Mouse (Mus musculus) heart, postnatal 0 days (tissue): ENCODE data around the gene Ttc39b.
"Not testable (repeated sequence)": the region's sequence is repeated elsewhere in the genome, so short reads cannot be mapped to it uniquely, and the experiment has no call there.

Experiments used
- CTCF ChIP-seq: IDR thresholded peaks from 2 replicates; pipeline ENCODE4 v1.5.1; 2016; ENCODE audit warnings: antibody characterized with exemption, control low read depth, low read depth
- EP300 ChIP-seq: IDR thresholded peaks from 2 replicates; pipeline ENCODE4 v1.6.1; 2016; ENCODE audit warnings: antibody characterized with exemption, low read depth

DNA sequence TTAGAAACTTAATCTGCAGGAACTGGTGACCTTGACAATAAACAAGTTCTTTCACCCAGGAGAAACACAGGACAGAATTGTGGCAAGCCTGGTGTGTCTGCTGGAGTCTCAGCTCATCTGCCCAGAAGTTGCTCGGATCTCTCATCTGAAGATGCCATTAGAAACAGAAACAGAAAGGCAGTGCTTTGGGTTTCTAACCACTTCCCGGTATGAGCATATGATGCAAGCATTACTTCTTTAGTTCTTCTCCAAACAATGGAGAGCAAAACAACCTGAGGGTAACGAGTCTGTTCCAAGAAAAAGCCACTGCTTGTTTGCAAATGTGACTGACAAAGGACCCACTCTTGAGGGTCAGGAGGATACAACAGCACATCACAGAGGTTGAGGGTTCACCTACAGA is 88.8 kb downstream of the Ttc39b start:
- TF ChIP-seq CTCF, EP300: not testable (repeated sequence)
